Comparison of ENCODE assay signal across 8 mouse cellular contexts in genomic region chr4:40876814-40877371, GRCm38 (mm10). TPM values are rescaled to one million over a fixed set of nuclear protein-coding genes. Genes with fewer than 3 reads are reported as not detected.
A peak's percentile ranks its signal among the peaks of the same experiment; 100 is the strongest.
DNase-seq lines count a peak whose midpoint lies in the region; ATAC-seq and TF ChIP-seq lines count a peak whose summit lies in the region.

No protein-coding gene starts in this region.

- intact Hi-C loops in left cerebral cortex, postnatal 4 days (cut with DNase I), result no loop called here

- H3K27me3 ChIP-seq in heart, embryonic 10.5 days (ENCODE audit: insufficient read depth, poor library complexity, severe bottlenecking), result no peaks in the 10 kb centered on the region
- H3K27me3 ChIP-seq in kidney, adult 2 months (replicated peaks; ENCODE audit: control insufficient read depth, insufficient read depth, low read length), result no peaks in the 10 kb centered on the region
- H3K27me3 ChIP-seq in lung, embryonic 16.5 days (ENCODE audit: control insufficient read depth, insufficient read depth, low read depth, low read length), result no peaks in the 10 kb centered on the region

- no peak for TF ChIP-seq CTCF in kidney, adult 2 months (conservative IDR thresholded peaks at IDR 0.05; ENCODE audit: insufficient read depth, insufficient read length, low read depth, low read length)

- H3K27ac ChIP-seq in heart, embryonic 10.5 days, result peak overlapping the region; percentile 81
- H3K27ac ChIP-seq in kidney, adult 2 months (ENCODE audit: insufficient read depth, low read depth, low read length), result no peak overlapping the region
- H3K27ac ChIP-seq in lung, embryonic 16.5 days (ENCODE audit: low read length), result peak overlapping the region; percentile 87

- peak overlapping the region; percentile 31 for H3K4me3 ChIP-seq in heart, embryonic 10.5 days
- no peak overlapping the region for H3K4me3 ChIP-seq in kidney, adult 2 months (ENCODE audit: insufficient read depth, low read depth, low read length)
- peak overlapping the region; percentile 15 for H3K4me3 ChIP-seq in lung, embryonic 16.5 days (ENCODE audit: low read length)

- H3K4me1 ChIP-seq in heart, embryonic 10.5 days, result peaks cover 51% of the 10 kb centered on the region
- H3K4me1 ChIP-seq in kidney, adult 2 months (ENCODE audit: control insufficient read depth, insufficient read depth, low read length), result peaks cover 15% of the 10 kb centered on the region
- peaks cover 27% of the 10 kb centered on the region for H3K4me1 ChIP-seq in lung, embryonic 16.5 days (replicated peaks; ENCODE audit: control insufficient read depth, insufficient read depth, low read length)

- ATAC-seq in lung, embryonic 16.5 days (ENCODE audit: low read depth), result peak; percentile 94

- H3K9ac ChIP-seq in lung, embryonic 16.5 days (ENCODE audit: low read length), result peak overlapping the region; percentile 37; the same call in 1 of the 2 replicates

- H3K36me3 ChIP-seq in heart, embryonic 10.5 days, result no peaks in the 10 kb centered on the region
- H3K36me3 ChIP-seq in kidney, adult 2 months (ENCODE audit: control insufficient read depth, insufficient read depth, low read length), result no peaks in the 10 kb centered on the region
- no peaks in the 10 kb centered on the region for H3K36me3 ChIP-seq in lung, embryonic 16.5 days (ENCODE audit: control insufficient read depth, insufficient read depth, low read length)

- WGBS in heart, embryonic 10.5 days, result 23% methylated on average over 12 of the region's 12 CpGs
- WGBS in kidney, adult 2 months, result 30% methylated on average over 12 of the region's 12 CpGs
- WGBS in lung, embryonic 16.5 days, result 7% methylated on average over 12 of the region's 12 CpGs

- H3K9me3 ChIP-seq in heart, embryonic 10.5 days, result no peaks in the 10 kb centered on the region
- no peaks in the 10 kb centered on the region for H3K9me3 ChIP-seq in lung, embryonic 16.5 days (ENCODE audit: control insufficient read depth, low read length)

- peak overlapping the region; percentile 44 for H3K4me2 ChIP-seq in lung, embryonic 16.5 days (ENCODE audit: low read depth, low read length)

- peak; percentile 77 for DNase-seq in left cerebral cortex, postnatal 4 days
- DNase-seq in left cerebral cortex, adult 8-10 months (ENCODE audit: low spot score in 2 of 2), result no peak
- DNase-seq in embryo, embryonic 11 days, result peak; percentile 48
- DNase-seq in heart, embryonic 10.5 days (ENCODE audit: low spot score), result no peak
- DNase-seq in kidney, adult 2 months, result peak; percentile 59
- peak; percentile 21 for DNase-seq in retina, postnatal 1 day
- no peak for DNase-seq in layer of hippocampus, adult 9-11 months

- TF ChIP-seq POLR2A in kidney, adult 2 months (IDR thresholded peaks at IDR 0.05; ENCODE audit: low read depth, low read length), result no peak

RNA-seq across cellular contexts. Expression of gene B4galt1, which starts 23.1 kb away (rescaled TPM):
- total RNA-seq in left cerebral cortex, postnatal 4 days (2021), result 1 to 10 TPM; 6.7 TPM
- 1 to 10 TPM; 4.2 to 7.3 (median 5.4) TPM for total RNA-seq in left cerebral cortex, adult 8-10 months (2022)
- polyA plus RNA-seq in heart, embryonic 10.5 days (2016; fragmentation: Nextera tagmentation; extraction: Ambion mirVana), result 38.1 and 47.1 TPM in 2 replicates
- polyA plus RNA-seq in kidney, adult 2 months (2012; rRNA removed), result 20.1 and 22.2 TPM in 2 replicates
- 75.4 and 79.0 TPM in 2 replicates for polyA plus RNA-seq in lung, embryonic 16.5 days (2015; fragmentation: Nextera tagmentation; extraction: Ambion mirVana)

RNA-seq across cellular contexts. Expression of gene Spink4, which starts 43.0 kb away (rescaled TPM):
- total RNA-seq in left cerebral cortex, postnatal 4 days (2021), result not detected
- not detected for total RNA-seq in left cerebral cortex, adult 8-10 months (2022)
- polyA plus RNA-seq in heart, embryonic 10.5 days (2016; fragmentation: Nextera tagmentation; extraction: Ambion mirVana), result 6.2 and 10.2 TPM in 2 replicates
- polyA plus RNA-seq in kidney, adult 2 months (2012; rRNA removed), result 2.6 and 3.2 TPM in 2 replicates
- 0.77 and 0.87 TPM in 2 replicates for polyA plus RNA-seq in lung, embryonic 16.5 days (2015; fragmentation: Nextera tagmentation; extraction: Ambion mirVana)

Comparison
In these comparisons a context has a peak if more than half of its experiments do, and no peak if none do; other contexts are left out.
1. DNase-seq: peak in left cerebral cortex, postnatal 4 days (single experiment), embryo, embryonic 11 days (single experiment), kidney, adult 2 months (single experiment) and retina, postnatal 1 day (single experiment); none in left cerebral cortex, adult 8-10 months (0 of 2), heart, embryonic 10.5 days (single experiment) and layer of hippocampus, adult 9-11 months (single experiment).